Mouse (Mus musculus): Measurements from ENCODE around the gene Fam102a. TPM values are rescaled to one million over a fixed set of nuclear protein-coding genes. Genes with fewer than 3 reads are reported as not detected.

The Fam102a gene
- total and polyA plus RNA-seq, 3 experiments = 1.3 to 7.8 (median 3.8) TPM

DNA sequence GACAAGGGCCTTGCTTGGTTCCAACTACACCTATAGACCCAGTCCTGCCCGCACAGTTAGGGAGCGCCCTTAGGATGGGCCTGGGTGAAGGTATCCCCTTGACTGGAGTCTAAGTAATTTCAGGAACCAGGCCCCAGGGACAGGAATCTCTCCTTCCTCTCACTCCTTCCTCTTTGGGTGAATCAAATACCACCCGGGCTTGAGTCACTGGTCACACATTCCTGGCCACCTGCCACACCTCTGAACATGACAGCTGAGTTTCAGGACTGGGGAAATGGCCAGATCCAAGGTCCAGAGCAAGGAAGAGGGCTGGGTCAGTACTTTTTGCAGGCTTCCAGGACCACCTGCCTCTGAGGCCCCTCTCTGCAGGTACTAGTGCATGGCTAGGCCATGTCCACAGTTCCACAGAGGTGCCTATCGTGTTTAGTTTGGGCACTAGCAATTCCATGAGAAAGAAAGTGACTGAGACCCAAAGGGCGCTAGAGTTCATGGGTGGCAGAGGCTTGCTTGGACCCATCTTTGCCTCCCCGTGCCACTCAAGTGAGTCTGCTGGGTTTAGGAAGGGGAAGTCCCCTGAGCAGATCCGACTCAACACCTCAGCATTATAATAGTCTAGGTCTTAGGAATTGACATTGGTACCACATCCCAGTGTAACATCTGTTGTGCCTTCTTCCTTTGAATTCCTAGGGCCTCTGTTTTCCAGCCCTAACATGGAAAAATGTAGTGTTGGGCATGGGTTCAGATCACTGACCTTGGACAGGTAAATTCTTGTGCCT lies 13.0 kb downstream of the Fam102a start:
- no peak overlapping the region for H3K27ac ChIP-seq (ENCODE audit: insufficient read depth, low read depth)
- H3K9me3 ChIP-seq (replicated peaks; ENCODE audit: low read length) = no peaks in the 10 kb centered on the region
- H3K4me1 ChIP-seq (ENCODE audit: control insufficient read depth in 1 of 2, insufficient read depth in 2 of 2) = peaks cover 12 to 25% of the 10 kb centered on the region in 2 experiments
- DNase-seq (ENCODE audit: extremely low read depth) = no peak
- H3K4me2 ChIP-seq (ENCODE audit: insufficient read depth, low read depth, poor library complexity, severe bottlenecking) = no peak overlapping the region
- in situ Hi-C loops (cut with MboI; ENCODE audit: low pct_ligation_motif_present, low pct_unique_long_range_greater_than_20kb, low sequenced_read_pairs) = no loop called here
- TF ChIP-seq CTCF (conservative IDR thresholded peaks at IDR 0.05 in 1 of 2, IDR thresholded peaks at IDR 0.05 in 1 of 2; ENCODE audit: low read depth in 2 of 2, low read length in 2 of 2) (no peak), BHLHE40 (IDR thresholded peaks at IDR 0.05; ENCODE audit: low read depth, low read length) (no peak)
- H3K27me3 ChIP-seq (replicated peaks) = no peaks in the 10 kb centered on the region
- H3K9ac ChIP-seq (ENCODE audit: insufficient read depth, low read depth) = no peak overlapping the region
- dilution Hi-C loops (cut with MboI; ENCODE audit: extremely low pct_ligation_motif_present, extremely low pct_unique_long_range_greater_than_20kb, low sequenced_read_pairs) = no loop called here
- H3K36me3 ChIP-seq (replicated peaks in 1 of 2; ENCODE audit: control insufficient read depth in 1 of 2, insufficient read depth in 1 of 2, low read length in 1 of 2) = peaks cover 0 to 19% of the 10 kb centered on the region in 2 experiments
- H3K79me2 ChIP-seq (replicated peaks; ENCODE audit: control insufficient read depth, extremely low read depth, insufficient read depth, poor library complexity, severe bottlenecking) = no peaks in the 10 kb centered on the region
- H3K4me3 ChIP-seq (replicated peaks in 1 of 3; ENCODE audit: low read depth in 2 of 3, low read length in 2 of 3, poor library complexity in 1 of 3) = no peak overlapping the region

DNA sequence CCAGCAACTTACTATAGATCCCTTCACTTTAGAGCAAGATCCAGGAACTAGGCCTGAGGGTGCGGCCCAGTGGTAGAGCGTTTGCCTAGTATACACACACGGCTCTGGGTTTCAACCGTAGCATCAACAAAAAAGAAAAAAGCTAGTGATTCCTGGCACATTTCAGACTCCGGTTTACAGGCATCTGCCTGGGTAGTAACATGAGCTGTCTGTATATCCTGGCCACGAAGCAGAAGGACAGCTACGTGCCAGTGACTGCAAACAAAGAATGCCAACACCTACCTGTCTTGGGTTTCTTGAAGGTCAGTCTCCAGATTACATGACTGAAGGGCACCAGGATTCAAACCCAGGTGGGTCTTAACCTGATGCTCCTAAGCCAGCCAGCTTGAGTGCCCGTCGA lies 14.0 kb downstream of the Fam102a start:
- no peak overlapping the region for H3K27ac ChIP-seq (ENCODE audit: insufficient read depth, low read depth)
- no peaks in the 10 kb centered on the region for H3K27me3 ChIP-seq (replicated peaks)
- no peak overlapping the region for H3K4me3 ChIP-seq (replicated peaks in 1 of 3; ENCODE audit: low read depth in 2 of 3, low read length in 2 of 3, poor library complexity in 1 of 3)
- H3K79me2 ChIP-seq (replicated peaks; ENCODE audit: control insufficient read depth, extremely low read depth, insufficient read depth, poor library complexity, severe bottlenecking) = no peaks in the 10 kb centered on the region
- H3K4me2 ChIP-seq (ENCODE audit: insufficient read depth, low read depth, poor library complexity, severe bottlenecking) = no peak overlapping the region
- H3K4me1 ChIP-seq (ENCODE audit: control insufficient read depth in 1 of 2, insufficient read depth in 2 of 2) = peaks cover 16 to 32% of the 10 kb centered on the region in 2 experiments
- no peaks in the 10 kb centered on the region for H3K9me3 ChIP-seq (replicated peaks; ENCODE audit: low read length)
- DNase-seq (ENCODE audit: extremely low read depth) = no peak
- dilution Hi-C loops (cut with MboI; ENCODE audit: extremely low pct_ligation_motif_present, extremely low pct_unique_long_range_greater_than_20kb, low sequenced_read_pairs) = no loop called here
- no peak for TF ChIP-seq ZC3H11A (IDR thresholded peaks at IDR 0.05; ENCODE audit: low read depth, low read length)
- peaks cover 0 to 17% of the 10 kb centered on the region in 2 experiments for H3K36me3 ChIP-seq (replicated peaks in 1 of 2; ENCODE audit: control insufficient read depth in 1 of 2, insufficient read depth in 1 of 2, low read length in 1 of 2)
- in situ Hi-C loops (cut with MboI; ENCODE audit: low pct_ligation_motif_present, low pct_unique_long_range_greater_than_20kb, low sequenced_read_pairs) = no loop called here
- no peak overlapping the region for H3K9ac ChIP-seq (ENCODE audit: insufficient read depth, low read depth)

DNA sequence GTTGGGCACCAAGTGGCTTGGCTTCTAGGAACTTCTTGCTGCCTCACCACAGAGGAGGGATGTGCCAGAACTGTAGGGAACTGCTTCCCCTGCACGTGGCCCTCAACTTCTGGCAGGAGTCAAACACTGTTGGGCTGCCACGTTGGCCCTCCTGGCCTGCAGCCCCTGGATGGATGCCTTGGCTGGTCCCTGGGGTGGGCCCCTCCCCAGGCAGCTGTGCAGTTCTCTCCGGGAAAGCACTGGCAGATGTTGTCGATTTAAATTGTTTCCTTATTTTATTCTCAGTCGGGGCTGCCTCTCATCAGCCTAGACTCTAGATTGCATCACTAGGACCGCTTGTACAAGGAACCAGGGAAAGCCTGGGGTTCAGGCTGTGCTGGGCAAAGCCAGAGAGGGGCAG lies 14.6 kb downstream of the Fam102a start:
- in situ Hi-C loops (cut with MboI; ENCODE audit: low pct_ligation_motif_present, low pct_unique_long_range_greater_than_20kb, low sequenced_read_pairs) = loop anchor here (25.0 kb wide), 1 partner anchor 412 kb away; no protein-coding TSS in a partner anchor
- dilution Hi-C loops (cut with MboI; ENCODE audit: extremely low pct_ligation_motif_present, extremely low pct_unique_long_range_greater_than_20kb, low sequenced_read_pairs) = no loop called here

DNA sequence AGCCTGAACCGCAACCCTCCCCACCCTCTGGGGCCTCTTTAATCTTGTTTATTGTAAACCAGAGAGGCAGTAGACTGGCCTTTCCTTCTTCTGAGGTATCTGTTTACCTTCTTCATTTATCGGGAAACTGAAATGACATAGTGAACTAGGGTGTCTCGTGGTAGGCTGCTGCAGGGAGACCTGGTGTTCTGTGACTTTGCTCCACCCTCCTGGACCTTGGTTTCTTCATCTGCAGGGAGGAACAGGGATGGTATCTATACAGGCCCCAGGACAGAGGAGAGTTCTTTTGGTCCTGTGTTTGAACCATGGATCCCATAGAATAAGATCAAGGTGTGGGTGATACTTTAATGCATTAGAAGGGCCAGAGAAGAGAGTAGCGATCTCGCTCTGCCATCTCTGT lies 16.1 kb downstream of the Fam102a start:
- Histone ChIP-seq H3K9ac (ENCODE audit: insufficient read depth, low read depth) (no peak overlapping the region), H3K27ac (ENCODE audit: insufficient read depth, low read depth) (no peak overlapping the region), H3K9me3 (replicated peaks; ENCODE audit: low read length) (no peaks in the 10 kb centered on the region), H3K27me3 (replicated peaks) (no peaks in the 10 kb centered on the region), H3K36me3 (replicated peaks in 1 of 2; ENCODE audit: control insufficient read depth in 1 of 2, insufficient read depth in 1 of 2, low read length in 1 of 2) (peaks cover 0 to 12% of the 10 kb centered on the region in 2 experiments), H3K4me1 (ENCODE audit: control insufficient read depth in 1 of 2, insufficient read depth in 2 of 2) (peaks cover 20 to 35% of the 10 kb centered on the region in 2 experiments), H3K79me2 (replicated peaks; ENCODE audit: control insufficient read depth, extremely low read depth, insufficient read depth, poor library complexity, severe bottlenecking) (no peaks in the 10 kb centered on the region), H3K4me3 (replicated peaks in 1 of 3; ENCODE audit: low read depth in 2 of 3, low read length in 2 of 3, poor library complexity in 1 of 3) (no peak overlapping the region), H3K4me2 (ENCODE audit: insufficient read depth, low read depth, poor library complexity, severe bottlenecking) (no peak overlapping the region)
- in situ Hi-C loops (cut with MboI; ENCODE audit: low pct_ligation_motif_present, low pct_unique_long_range_greater_than_20kb, low sequenced_read_pairs) (loop anchor here (25.0 kb wide), 1 partner anchor 414 kb away; no protein-coding TSS in a partner anchor), dilution Hi-C loops (cut with MboI; ENCODE audit: extremely low pct_ligation_motif_present, extremely low pct_unique_long_range_greater_than_20kb, low sequenced_read_pairs) (no loop called here)
- DNase-seq (ENCODE audit: extremely low read depth) = no peak
- TF ChIP-seq CTCF (conservative IDR thresholded peaks at IDR 0.05 in 1 of 2, IDR thresholded peaks at IDR 0.05 in 1 of 2; ENCODE audit: low read depth in 2 of 2, low read length in 2 of 2) (no peak), JUN (IDR thresholded peaks at IDR 0.05; ENCODE audit: insufficient read depth, low read depth, low read length) (no peak), MAFK (IDR thresholded peaks at IDR 0.05; ENCODE audit: insufficient replicate concordance, low read length) (no peak), MEF2A (IDR thresholded peaks at IDR 0.05; ENCODE audit: borderline replicate concordance, low read depth, low read length) (no peak), ZC3H11A (IDR thresholded peaks at IDR 0.05; ENCODE audit: low read depth, low read length) (no peak), ELF1 (IDR thresholded peaks at IDR 0.05; ENCODE audit: low read depth, low read length) (no peak), SIN3A (IDR thresholded peaks at IDR 0.05; ENCODE audit: low read length) (no peak)

More for the DNA sequence above, 14.6 kb downstream of the Fam102a start:
- Histone ChIP-seq H3K4me1 (ENCODE audit: control insufficient read depth in 1 of 2, insufficient read depth in 2 of 2) (peaks cover 20 to 35% of the 10 kb centered on the region in 2 experiments), H3K79me2 (replicated peaks; ENCODE audit: control insufficient read depth, extremely low read depth, insufficient read depth, poor library complexity, severe bottlenecking) (no peaks in the 10 kb centered on the region), H3K9me3 (replicated peaks; ENCODE audit: low read length) (no peaks in the 10 kb centered on the region), H3K9ac (ENCODE audit: insufficient read depth, low read depth) (no peak overlapping the region), H3K36me3 (replicated peaks in 1 of 2; ENCODE audit: control insufficient read depth in 1 of 2, insufficient read depth in 1 of 2, low read length in 1 of 2) (peaks cover 0 to 15% of the 10 kb centered on the region in 2 experiments), H3K4me3 (replicated peaks in 1 of 3; ENCODE audit: low read depth in 2 of 3, low read length in 2 of 3, poor library complexity in 1 of 3) (no peak overlapping the region), H3K4me2 (ENCODE audit: insufficient read depth, low read depth, poor library complexity, severe bottlenecking) (no peak overlapping the region), H3K27me3 (replicated peaks) (no peaks in the 10 kb centered on the region), H3K27ac (ENCODE audit: insufficient read depth, low read depth) (no peak overlapping the region)
- no peak for TF ChIP-seq ZKSCAN1 (IDR thresholded peaks at IDR 0.05; ENCODE audit: borderline replicate concordance, low read depth, low read length)
- no peak for TF ChIP-seq KAT2A (IDR thresholded peaks at IDR 0.05; ENCODE audit: insufficient replicate concordance, low read length)
- TF ChIP-seq JUND (conservative IDR thresholded peaks at IDR 0.05; ENCODE audit: low read depth, low read length) = no peak
- DNase-seq (ENCODE audit: extremely low read depth) = no peak

Data from CH12.LX (cell line).